Mouse (Mus musculus): ENCODE results near the gene Ndufa11.
A peak's percentile ranks its signal among the peaks of the same experiment; 100 is the strongest.

Gene Ndufa11

DNA sequence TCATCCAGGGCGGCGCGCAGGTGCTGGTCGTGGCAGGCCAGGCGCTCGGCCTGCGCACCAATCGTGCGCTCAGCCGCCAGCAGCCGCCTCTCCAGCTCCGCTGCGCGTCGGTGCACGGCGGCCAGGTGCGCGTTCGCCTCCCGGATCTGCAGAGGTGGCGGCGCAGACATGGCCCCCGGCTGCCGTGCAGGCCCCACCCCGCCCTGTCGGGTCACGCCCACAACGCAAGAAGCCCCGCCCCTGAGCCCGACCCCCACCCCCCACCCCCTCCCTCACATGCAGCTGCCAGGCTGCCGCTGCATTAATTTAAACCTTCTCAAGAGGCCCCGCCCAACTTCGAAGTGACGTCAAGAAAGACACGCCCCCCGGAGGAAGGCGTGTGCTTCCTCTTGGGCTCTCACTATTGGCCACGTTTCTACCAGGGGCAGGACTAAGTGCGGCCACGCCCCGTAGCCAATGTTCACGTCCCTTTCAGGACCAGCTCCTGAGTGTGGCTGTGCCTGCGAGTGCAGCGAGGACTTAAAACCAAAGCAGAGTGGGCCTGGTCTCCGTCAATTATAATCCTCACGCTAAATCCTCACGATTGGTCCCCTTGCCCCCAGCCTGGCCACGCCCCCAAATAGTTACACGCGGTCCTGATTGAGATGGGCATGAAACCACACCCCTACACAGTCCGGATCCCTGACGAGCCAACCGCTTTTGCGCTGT lies 758 bp upstream of the Ndufa11 start:
- DNase-seq: peak; percentile 99

DNA sequence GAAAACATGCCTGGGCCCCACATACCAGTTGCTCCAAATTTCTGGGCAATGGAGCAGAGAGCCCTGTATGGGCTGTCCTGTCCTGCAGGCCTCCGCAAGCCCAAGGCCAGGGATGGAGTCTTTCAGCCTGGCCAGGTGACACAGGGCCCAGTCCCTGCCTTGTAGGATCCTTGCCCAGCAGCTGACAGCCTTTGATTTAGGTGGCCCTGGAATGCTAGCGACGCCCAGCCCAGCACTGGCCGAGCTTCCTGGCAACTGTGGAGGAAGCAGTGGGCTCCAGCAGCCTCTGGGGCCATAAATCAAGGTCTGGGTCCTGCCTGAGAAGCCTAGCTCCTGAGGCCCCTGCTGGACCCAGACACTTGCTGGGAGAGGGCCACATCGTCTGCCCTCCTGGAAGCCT lies 4.9 kb downstream of the Ndufa11 start:
- no peak for DNase-seq

DNA sequence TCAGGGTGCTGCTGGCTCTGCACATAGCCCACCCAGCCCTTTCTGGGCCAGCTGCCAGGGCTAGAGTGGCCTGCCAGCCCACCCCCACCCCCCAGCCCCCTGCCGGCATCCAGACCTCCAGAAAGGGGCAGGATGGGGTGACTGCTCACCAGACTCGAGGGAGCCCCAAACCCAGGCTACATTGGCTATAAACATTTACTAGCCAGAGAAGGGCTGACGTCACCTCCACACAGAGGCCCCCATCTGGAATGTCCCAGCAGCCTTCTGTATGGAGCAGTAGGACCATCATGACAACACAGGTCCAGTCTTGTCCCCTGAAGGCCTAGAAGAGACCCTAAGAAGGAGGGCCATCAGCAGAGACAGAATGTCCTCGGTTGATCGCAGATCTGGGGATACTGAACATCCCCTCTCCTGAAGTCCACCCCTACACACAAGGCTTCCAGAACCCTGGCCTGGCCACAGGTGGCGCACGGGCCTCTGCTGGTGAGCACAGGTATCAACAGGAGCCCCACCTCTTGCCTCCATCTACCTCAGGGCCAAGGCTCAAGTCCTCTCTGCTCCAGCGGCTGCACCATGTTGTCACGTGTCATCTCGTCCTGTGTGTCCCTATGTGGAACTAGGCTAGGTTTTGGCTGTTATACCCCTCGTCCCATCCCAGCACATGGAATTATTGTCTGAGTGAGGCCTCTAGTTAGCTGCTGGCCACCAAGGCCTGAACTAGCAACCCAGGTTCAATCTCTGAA lies 6.0 kb downstream of the Ndufa11 start:
- DNase-seq: no peak

DNA sequence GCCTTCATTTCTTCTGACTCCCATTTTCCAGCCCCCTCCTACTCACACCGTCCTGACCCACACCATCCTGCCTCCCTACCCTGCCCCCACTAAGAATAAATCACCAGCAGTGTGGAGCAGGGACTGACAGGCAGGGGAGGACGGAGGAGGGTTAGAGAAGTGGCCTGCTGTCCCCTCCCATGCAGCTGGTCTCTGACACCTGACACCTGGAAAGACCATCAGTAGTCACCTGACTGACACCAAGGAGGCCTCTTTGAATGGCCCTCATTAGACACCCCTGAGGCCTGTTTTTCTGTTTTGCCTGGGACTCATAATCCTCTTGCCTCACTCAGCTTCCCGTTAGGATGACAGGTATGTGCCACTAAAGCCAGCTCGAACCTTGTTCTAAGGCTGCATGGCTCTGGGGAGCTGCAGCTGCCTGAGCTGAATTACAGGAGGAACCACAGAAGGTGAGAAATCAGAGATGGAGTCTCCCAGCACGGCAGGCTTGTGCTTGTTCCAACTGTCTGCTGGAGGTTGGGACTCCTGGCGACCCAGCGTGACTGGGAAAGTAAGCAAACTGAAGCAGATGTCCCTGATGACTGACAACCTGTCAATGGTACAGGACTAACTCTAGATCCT lies 9.6 kb downstream of the Ndufa11 start:
- no peak for DNase-seq

DNA sequence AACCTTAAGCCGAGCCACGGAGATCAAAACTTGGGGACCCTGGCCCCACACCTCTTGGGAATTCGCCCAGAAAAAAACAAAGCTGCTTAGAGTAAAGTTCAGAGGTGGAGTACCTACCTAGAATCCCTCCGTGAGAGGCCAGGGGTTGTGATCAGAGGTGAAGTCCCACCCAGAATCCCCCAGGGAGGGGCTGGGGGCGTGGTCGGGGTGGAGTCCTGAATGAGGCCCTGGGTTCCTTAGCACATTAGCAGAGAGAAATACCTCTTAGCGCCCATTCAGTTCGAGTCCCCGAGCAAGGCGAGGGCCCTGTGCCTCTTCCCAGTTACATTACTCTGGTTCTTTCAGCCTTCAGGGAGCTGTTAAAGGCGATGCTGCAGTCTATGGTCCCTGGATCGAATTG lies 10.1 kb downstream of the Ndufa11 start:
- peak; percentile 29 for DNase-seq

DNA sequence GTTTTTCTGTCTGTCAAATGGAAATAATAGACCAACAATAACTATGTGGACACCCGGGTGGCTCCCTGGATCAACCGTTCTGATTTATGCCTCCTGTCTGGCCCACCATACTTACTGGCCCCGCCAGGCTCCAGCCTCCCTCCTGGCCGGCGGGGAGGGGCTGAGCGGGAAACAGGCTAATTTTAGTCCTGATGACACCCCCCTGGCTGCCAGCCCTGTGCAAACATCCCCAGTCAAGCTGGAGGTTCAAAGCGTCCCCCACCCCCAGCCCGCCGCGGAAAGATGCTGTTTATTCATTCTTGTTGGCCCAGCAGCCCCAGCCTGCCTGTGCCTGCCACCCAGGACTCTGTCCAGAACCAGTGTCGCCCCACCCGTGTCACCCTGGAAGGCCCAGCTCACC lies 10.6 kb downstream of the Ndufa11 start:
- DNase-seq: no peak

DNA sequence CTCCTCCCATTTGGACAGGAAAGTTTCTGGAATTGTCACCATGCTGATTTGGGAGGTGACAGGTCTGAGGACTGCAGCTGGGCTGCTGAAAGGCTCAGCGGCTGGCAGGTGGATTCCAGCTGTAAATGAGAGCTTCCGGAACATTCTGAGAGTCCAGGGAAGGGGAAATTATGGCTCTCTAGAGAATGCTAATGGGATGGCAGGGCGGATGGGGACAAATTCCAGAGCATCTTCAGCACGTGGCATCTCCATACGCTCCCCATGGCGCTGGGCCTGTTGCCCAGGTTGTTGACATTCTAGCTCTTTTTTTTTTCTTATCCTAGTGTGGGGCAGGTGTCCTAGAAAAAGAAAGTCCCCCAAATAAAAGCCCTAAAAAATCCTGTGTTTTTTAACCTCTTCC lies 11.6 kb downstream of the Ndufa11 start:
- DNase-seq: no peak

DNA sequence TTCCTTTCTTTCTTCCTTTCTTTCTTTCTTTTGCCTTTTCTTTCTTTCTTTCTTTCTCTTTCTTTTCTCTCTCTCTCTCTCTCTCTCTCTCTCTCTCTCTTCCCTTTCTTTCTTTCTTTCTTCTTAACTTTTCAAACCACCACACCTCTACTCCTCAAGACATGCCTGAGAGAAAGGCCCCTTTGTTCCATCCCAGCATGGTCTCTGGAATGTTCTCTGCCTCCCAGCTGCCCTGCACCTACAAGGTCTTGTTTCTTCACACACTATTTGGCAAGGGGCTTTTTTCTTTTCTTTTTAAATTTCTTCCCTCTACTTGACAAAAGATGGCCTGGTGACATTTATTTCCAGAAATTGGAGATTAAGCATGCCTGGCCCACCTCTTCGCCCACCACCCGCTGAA lies 12.1 kb downstream of the Ndufa11 start:
- no peak for DNase-seq

DNA sequence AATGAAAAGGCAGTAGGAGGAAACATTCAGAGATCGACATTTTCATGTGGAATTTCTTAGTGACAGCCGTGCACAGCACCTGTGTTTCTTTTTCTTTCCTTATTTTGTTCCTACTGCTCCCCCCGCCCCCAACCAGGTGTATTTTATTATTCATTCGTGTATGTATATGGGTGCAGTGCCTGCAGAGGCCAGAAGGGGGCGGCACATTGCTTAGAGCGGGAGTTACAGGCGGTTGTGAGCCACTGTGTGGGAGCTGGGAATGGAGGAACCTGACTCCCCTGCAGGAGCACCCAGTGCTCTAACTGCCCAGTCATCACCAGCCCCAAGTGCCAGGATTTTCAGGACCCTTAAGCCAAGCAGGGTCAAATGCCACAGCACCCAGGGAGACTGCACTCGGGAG lies 19.0 kb downstream of the Ndufa11 start:
- no peak for DNase-seq

DNA sequence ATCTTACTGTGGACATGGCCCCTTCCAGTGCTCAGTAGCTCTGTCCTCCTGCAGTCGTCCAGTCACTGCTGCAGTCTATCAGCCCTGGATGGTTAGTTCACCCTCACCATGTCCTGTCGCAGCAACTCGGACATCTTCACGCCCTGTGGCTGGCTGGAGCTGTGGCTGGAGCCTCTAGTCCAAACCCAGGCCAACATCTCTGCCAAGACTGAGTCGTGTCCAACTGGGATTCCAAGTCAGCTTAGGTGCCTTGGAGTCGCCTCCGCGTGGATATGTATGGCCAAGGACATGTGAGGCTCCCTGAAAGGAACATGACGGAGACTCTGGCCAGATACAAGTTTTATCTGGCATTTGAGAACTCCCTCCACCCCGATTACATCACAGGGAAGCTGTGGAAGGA lies 20.7 kb downstream of the Ndufa11 start:
- no peak for DNase-seq

DNA sequence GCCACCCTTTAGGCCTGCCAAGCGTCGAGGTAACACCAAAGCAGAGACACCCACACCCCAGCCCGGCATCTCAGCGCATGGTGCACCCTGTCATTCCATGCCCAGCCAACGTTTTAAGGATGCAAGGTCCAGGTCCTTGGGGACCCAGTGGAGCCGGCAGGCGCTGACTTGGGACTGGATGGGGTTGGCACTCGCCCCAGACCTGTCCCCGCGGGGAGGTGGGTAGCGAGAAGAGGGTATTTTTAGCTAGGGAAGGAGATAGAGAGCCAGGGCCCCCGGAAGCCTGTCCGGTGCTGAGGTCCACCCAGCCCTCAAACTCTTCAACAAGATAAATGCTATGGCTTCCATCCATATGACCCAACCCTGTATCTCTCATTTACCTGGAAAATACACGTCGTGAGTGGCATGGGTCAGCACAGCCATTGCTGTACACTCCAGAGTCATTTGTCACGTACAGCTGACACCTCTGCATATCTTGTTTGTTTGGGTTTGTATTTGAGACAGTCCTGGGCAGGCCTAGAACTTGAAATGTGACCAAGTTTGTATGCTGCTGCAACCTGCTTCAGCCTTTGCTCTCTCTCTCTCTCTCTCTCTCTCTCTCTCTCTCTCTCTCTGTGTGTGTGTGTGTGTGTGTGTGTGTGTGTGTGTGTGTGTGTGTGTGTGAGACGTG lies 22.7 kb downstream of the Ndufa11 start:
- no peak for DNase-seq

DNA sequence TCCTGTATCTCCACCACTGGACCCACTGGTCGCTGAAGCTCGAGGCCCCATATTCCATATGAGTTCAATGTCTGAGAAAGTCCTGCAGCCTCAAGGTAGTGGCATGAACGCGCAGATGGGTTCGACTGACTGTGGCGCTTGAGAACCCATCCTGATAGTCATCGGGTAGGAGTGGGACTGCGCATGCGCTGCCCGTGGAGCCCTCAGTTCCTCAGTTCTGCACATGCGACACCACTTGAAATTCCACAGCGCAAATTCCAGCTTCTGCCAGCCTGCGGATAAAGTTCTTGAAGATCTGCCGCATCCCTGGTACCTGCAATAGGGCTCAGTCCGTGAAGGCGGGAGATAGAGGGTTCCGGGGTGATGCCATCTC lies 23.2 kb downstream of the Ndufa11 start:
- DNase-seq: no peak

DNA sequence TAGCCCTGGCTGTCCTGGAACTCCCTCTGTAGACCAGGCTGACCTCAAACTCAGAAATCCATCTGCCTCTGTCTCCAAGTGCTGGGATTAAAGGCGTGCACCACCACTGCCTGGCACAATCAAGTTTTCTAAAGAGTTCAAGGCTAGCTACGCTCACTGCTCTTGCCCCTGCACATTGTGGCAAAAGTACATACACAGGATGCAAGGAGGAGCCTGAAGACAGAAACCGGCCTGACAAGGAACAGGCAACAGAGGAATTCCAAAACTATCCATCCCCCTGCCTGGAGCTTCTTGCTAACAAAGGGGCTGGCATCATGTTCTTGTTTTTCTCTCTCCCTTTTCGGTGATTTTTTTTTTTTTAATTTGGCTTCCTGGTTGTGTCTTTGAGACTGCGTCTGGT lies 26.6 kb downstream of the Ndufa11 start:
- no peak for DNase-seq

DNA sequence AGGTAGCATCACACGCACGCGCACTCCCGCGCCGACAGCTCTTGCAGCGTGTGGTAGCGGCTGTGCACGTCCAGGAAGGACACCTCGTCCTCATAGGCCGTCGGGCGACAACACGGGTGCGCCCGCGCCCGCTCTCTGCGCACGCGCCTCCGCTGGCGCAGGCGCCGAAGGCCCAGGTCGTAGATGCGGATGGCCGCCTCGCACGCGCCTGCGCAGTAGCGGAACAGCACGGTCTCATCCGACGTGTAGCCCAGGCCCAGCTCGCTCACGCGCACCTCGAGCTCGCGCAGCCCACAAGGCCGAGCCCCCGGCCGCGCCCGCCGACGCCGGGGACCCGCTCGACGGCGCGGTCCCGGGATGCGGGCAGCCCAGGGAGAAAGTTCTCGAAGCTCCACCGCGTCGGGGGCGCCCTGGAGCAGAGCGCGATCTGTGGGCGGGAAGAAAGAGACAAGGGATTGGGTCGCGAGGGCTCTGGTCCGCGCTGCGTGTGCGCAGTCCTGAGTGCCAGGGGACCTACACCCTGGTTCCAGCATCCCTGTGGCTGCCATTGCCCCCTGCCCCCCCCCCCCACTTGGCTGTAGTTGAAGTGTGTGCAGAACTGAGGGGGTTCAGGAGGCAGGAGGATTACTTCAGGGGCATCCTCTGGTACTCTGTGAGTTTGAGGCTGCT lies 34.0 kb downstream of the Ndufa11 start:
- DNase-seq: peak; percentile 83

DNA sequence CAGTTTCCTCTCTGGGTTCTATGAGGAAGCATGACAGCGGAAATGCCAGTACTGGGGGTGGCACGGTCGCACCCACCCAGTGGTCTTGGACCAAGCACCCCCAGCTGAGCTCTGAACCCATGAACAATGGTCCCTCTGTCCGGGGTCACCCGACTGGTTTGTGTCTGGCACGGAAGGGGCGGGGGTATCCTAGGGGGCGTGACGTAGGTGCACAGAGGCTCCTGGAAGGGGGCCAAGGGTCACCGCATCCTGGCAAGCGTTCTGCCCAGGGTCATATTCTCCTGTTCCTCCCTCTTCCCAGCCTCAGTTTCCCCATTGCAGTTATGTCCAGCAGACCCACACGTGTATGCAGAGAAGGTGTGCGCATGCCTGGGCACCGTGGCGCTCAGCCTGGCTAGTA lies 35.9 kb downstream of the Ndufa11 start:
- peak; percentile 53 for DNase-seq

DNA sequence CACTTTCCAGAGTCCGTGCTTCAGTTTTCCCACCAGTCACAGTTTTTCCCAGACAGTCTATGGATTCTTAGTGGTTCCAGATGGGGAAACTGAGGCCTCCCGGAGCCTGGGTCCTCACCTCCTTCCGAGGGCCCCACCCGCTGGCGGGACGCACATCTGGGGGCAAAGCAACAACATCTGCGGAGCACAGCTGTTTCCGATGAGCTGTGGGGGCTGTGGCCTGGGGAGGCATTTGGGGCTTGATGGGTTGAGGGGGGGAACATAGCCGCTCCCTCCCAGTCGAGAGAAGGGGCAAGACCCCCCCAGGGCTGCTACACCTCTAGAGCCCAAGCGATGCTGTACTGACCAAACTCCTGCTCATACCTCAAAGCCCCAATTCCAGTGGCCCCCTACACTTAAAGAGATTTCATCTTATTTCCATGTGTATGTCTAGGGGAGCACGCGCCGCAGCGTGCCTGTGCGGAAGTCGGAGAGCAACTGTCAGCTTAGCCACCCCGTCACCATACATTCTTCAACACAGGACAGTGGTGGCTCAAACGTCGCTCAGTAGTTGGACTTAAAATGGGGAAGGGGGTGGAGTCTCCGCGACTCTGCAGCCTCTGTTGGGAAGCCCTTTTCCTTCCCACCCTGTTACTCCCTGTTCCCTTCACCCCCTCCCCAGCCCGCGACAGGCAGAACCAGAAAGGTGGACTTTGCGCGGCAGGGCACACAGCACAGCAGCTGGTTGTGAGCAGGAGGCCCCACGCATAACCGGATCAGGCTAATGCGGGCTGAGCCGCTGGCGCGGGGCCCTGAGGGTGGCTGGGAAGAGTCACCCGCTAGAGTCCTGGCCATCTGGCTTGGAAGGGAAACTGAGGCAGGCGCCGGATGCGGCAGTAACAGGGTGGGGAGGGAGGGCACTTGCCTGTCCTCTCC lies 37.0 kb downstream of the Ndufa11 start:
- peak; percentile 55 for DNase-seq

DNA sequence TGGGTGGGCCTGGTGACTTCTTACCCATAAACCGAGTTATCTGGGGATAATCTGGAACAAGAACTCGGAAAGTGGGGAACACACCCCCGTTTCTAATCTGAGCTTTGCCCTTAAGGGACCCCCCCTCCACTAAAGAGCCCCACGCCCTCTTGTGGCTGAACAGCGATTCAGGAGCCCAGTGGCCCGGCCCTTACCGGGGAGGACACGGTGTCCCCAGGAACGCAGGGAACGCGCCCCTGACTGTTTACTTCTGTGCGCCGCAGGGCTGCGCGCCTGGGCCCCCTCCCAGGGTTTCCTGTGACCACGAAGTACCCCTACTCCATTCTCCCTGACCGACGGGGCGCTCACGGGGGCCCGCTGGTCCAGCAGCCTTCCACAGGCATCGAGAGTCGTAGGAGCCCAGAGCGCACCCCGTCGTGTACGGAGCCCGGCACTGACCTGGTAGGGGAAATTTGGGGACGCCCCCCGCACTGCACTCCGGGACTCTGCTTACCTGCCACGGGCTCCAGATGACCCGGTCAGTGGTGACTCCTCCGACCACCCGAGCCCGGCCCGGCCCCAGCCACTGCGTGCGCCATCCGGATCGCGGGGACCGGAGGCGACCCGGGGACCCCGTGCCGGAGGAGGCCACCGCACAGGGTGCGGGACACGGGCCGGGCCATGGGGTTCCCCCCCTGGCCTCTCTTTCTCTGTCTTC lies 39.3 kb downstream of the Ndufa11 start:
- peak; percentile 51 for DNase-seq

DNA sequence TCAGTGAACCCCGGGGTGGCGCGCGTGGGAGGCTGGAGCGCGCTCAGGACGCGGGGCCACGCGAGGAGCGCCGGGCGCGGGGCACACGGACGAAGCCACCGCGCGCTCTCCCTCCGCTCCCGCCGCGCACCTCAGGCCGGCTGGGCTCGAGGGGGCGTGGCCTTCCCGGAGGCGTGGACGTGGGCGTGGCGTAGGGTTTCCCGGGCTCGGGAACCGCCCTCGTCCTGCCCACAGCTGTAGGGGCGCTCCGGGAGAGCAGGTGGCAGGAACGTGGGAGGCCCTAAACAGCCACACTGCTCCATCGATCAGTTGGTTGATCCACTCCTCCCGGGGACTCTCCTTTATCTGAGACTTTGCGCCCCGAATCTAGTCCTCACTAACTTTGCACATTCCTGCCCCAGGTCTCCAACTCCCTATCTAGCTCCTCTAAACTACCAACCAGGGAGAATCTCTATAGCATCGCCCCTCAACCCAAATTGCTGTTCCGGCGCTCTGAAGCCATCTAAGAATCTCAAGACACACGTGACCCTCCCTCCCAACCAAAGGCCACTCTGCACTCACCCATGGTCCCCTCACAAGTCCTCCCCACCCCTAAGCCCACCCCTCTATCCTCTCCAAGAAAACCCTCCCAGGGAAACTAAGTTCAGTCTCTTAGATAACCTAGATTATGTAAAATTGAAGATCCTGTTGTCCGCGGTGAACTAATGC lies 40.0 kb downstream of the Ndufa11 start, which contains the start of gene Nrtn:
TSS of gene Nrtn (minus strand) at position 115 of the 708 bp plus-strand sequence.
- peak; percentile 89 for DNase-seq

DNA sequence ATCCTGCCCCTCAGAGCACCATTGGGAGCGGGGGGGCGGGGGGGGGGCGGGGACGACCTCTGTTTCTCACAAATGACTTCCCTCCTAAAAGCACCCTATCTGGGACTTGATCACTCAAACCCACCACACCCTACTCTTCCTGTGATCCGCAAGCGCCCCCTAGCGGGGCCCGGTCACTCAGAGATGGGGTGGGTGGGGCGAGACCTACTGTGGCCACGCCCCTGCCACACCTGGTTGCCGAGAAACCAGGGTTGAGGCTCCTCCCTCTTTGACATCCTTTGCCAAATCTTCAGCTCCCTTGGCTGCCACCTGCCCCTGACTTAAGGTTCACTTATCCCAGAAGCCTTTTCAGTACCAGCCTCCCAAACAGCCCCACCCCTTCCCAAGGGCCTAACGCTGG lies 40.6 kb downstream of the Ndufa11 start:
- DNase-seq: peak; percentile 61

DNA sequence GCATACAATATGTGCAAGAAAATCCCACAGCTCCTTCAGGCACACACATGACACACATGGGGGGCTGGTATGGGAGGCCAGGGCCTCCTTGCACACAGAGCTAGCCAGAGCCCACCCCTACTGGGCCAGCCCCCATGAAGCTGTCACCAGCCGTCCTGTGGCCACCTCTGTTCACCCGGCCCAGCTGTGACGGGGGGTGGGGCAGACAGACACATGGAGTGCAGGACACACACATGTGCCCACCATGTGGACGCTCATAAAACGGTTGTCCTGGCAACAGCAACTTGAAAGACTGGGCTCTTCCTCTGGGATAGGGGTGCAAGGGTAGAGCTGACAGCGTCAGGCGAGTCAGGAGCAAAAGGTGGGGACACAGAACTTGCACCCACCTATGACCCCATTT lies 41.7 kb downstream of the Ndufa11 start:
- no peak for DNase-seq

DNA sequence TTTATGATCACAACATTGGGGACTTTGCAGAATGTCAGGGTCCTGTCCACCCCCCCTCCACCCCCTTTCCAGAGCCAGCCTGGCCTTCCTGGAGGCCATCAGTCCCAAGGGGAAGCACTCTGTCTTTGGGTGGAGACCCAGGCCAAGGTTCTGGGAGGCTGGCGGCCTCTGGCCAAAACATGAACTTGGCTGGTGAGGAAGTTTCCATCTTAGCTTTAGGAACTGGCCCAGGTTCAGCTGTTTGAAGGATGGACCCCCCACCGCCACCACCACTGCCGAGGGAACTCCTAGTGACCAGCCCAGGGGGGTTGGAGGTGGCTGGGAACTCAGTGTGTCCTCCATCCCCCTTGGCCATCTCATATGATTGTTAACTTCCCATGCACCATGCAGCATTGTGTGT lies 43.5 kb downstream of the Ndufa11 start:
- no peak for DNase-seq
